Mouse (Mus musculus): ENCODE results near the gene Rfx7.

DNA sequence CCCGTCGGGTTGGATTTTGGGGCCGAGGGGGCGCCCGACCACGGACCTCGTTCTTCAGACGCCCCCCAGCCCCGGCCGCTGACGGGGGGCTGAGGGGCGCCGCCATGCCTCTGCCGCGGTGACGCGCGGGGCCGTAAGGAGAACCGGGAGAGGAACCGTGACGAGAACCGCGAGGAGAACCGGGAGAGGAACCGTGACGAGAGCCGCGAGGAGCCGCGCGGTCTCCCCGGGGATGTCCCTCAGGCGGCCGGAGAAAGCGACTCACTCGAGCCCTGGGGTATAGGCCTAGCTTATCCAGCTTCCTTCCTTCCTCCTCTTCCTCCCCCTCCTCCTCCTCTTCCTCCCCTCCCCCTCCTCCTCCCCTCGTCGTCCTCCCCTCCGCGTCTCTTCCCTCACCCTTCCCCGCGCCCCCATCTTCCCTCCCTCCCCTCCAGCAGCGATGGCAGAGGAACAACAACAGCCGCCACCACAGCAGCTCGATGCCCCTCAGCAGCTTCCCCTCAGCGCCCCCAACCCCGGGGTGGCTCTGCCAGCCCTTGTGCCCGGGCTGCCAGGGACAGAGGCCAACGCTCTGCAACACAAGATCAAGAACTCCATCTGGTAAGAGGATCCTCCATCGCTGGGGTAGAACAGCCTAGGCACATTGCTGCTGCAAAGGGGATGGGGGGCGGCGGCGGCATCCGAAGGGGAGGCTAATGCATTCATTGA lies 495 bp downstream of the Rfx7 start:
- no peak for TF ChIP-seq CTCF (conservative IDR thresholded peaks at IDR 0.05; ENCODE audit: insufficient read depth, insufficient read length, low read depth, low read length)
- no peak for TF ChIP-seq POLR2A (IDR thresholded peaks at IDR 0.05; ENCODE audit: low read depth, low read length)
